Mouse (Mus musculus): ENCODE data around the gene H2afx.
"Not testable (repeated sequence)": the region's sequence is repeated elsewhere in the genome, so short reads cannot be mapped to it uniquely, and the experiment has no call there.

The H2afx gene

GRCm38 (mm10) chr9:44334396-44335330 lies at the start of gene H2afx:
H2afx (plus strand) TSS chr9:44334694.
- DNase-seq (ENCODE audit: low read depth, low spot score): peak; percentile 100

- no peak for DNase-seq (ENCODE audit: low read depth, low spot score)
These were observed 48.1 kb upstream of the H2afx start for GRCm38 (mm10) chr9:44286256-44286850.

- no peak for DNase-seq (ENCODE audit: low read depth, low spot score)
These were observed 47.5 kb upstream of the H2afx start for GRCm38 (mm10) chr9:44287003-44287400.

- no peak for DNase-seq (ENCODE audit: low read depth, low spot score)
These were observed 47.0 kb upstream of the H2afx start for GRCm38 (mm10) chr9:44287401-44288075.

GRCm38 (mm10) chr9:44288076-44288958 lies 46.2 kb upstream of the H2afx start, which contains the start of gene Abcg4:
Abcg4 (minus strand) TSS chr9:44288615.
- no peak for DNase-seq (ENCODE audit: low read depth, low spot score)

GRCm38 (mm10) chr9:44288959-44289291 lies 45.6 kb upstream of the H2afx start:
- DNase-seq (ENCODE audit: low read depth, low spot score): no peak

- DNase-seq (ENCODE audit: low read depth, low spot score): peak; percentile 63
These were observed 42.0 kb upstream of the H2afx start for GRCm38 (mm10) chr9:44292490-44292889.

- not testable (repeated sequence) for DNase-seq (ENCODE audit: low read depth, low spot score)
These were observed 34.5 kb upstream of the H2afx start for GRCm38 (mm10) chr9:44300001-44300400.

GRCm38 (mm10) chr9:44305466-44306079 lies 28.9 kb upstream of the H2afx start, which contains the start of gene Hinfp:
Hinfp (minus strand) TSS chr9:44305671.
- DNase-seq (ENCODE audit: low read depth, low spot score): peak; percentile 100

- peak; percentile 62 for DNase-seq (ENCODE audit: low read depth, low spot score)
These were observed 28.0 kb upstream of the H2afx start for GRCm38 (mm10) chr9:44306532-44306931.

- peak; percentile 95 for DNase-seq (ENCODE audit: low read depth, low spot score)
These were observed 27.2 kb upstream of the H2afx start for GRCm38 (mm10) chr9:44307248-44307647.

- DNase-seq (ENCODE audit: low read depth, low spot score): no peak
These were observed 24.7 kb upstream of the H2afx start for GRCm38 (mm10) chr9:44309756-44310155.

- no peak for DNase-seq (ENCODE audit: low read depth, low spot score)
These were observed 23.8 kb upstream of the H2afx start for GRCm38 (mm10) chr9:44310750-44311135.

GRCm38 (mm10) chr9:44311136-44312134 lies 23.1 kb upstream of the H2afx start:
- DNase-seq (ENCODE audit: low read depth, low spot score): no peak

GRCm38 (mm10) chr9:44313476-44314256 lies 20.8 kb upstream of the H2afx start:
- DNase-seq (ENCODE audit: low read depth, low spot score): no peak

GRCm38 (mm10) chr9:44314257-44314547 lies 20.3 kb upstream of the H2afx start:
- DNase-seq (ENCODE audit: low read depth, low spot score): no peak

GRCm38 (mm10) chr9:44314910-44315309 lies 19.6 kb upstream of the H2afx start:
- DNase-seq (ENCODE audit: low read depth, low spot score): no peak

GRCm38 (mm10) chr9:44317452-44317851 lies 17.0 kb upstream of the H2afx start:
- DNase-seq (ENCODE audit: low read depth, low spot score): no peak
